Mouse (Mus musculus) olfactory bulb, adult 2 months (tissue): ENCODE data around the gene Ndufaf2.

ENCODE experiments used
- CTCF ChIP-seq: fragments of 200-500 bp; IDR thresholded peaks from 2 replicates; pipeline ENCODE4 v1.5.1; 2012; ENCODE audit warnings: low read depth, mild to moderate bottlenecking, low read length, moderate library complexity; ENCODE audit not compliant: insufficient read depth
- POLR2A ChIP-seq: fragments of 200-500 bp; IDR thresholded peaks from 2 replicates; pipeline ENCODE4 v1.6.1; 2012; ENCODE audit warnings: mild to moderate bottlenecking, low read depth, low read length, moderate library complexity; ENCODE audit not compliant: insufficient read depth

- TF ChIP-seq POLR2A = no peak
- TF ChIP-seq CTCF = no peak
These were observed 186.0 kb downstream of the Ndufaf2 start for GRCm38 (mm10) chr13:107972451-107972850.
